Mouse (Mus musculus): ENCODE measurements at regions not wholly inside any gene's neighbourhood (a gene's known extent, or its start where the extent isn't known, plus 50 kb on each side); places are given as distances from the start of the nearest gene placed in this dataset.
"Not testable (repeated sequence)": the region's sequence is repeated elsewhere in the genome, so short reads cannot be mapped to it uniquely, and the experiment has no call there.

DNA sequence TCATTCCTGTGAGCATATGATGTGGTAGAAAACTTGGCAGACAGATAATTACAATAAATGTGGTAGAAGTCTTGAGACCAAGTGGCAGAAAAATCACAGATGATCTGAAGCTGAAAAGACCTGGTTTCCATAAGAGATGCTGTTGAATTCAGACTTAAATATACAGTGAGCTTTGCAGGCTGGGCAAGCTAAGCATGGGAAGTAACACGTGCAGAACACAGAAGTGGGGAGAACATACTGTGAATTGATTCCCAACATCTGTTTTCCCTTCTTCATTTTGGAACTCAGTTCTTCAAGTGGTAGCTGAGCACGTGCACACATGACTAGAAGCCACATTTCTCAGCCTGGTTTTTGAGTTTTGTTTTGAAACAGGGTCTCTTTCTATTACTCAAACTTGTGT, 157.8 kb downstream of the Mterf1b start:
- no peak for DNase-seq (ENCODE audit: extremely low spot score)

DNA sequence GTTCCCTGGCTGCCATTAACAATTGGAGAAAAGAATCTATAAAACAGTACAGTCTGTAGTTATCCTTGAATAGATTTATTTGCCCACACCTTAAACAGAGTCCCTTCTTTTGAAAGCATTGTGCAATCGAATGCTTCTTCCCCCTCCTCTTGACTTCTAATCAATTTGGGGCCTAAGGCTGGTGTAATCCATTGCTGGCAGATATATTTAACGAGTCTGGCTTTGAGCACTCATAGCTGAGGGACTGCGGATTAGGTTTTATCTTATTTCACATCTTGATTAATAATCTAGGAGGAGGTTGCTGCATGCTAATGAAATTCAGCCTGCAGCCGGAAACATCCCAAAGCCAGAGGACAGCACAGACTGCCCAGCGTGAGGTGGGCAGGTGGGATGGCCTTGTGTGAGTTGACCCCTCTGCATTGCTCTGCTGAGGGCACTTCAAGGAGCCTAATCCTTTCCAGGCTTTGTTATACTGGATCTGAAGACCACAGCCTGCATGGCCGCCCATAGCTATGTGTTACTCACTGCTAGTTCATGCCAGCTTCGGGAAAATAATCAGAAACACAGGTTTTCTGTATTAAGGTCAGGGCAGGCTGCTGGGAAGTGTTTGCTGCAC, 163.6 kb downstream of the Mterf1b start:
- DNase-seq (ENCODE audit: extremely low spot score): no peak

DNA sequence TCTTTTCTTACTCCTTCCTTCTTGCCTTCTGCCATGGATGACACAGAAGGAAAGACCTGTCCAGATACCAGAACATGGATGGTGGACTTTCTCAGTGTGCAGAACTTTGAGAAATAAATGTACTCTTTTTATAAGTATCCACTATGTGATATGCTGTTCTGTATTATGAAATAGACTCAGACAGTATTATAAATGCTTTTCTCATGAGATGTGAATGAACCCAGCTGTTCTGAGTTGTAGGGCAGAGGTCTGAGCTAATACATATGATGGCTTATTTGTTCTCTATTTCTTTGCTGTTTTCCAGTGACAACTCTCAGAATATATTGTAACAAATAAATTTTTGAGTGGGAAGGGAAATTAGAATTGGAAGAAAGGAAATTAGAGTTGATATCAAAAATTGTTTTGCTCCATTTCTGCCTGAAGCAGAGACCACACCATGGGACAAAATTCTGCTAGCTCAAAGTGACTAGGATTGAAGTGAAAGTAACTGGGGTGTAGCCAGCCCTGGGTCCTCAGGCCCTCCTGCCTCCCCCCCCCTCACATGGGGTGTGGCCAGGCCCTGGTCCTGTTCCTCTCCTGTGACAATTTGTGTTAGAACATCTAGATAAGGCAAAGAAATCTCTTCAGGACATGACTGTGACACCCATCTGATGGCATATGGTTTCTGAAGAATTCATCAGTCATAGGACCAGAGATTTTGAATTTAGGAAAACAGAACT, 164.5 kb downstream of the Mterf1b start:
- not testable (repeated sequence) for DNase-seq (ENCODE audit: extremely low spot score)

DNA sequence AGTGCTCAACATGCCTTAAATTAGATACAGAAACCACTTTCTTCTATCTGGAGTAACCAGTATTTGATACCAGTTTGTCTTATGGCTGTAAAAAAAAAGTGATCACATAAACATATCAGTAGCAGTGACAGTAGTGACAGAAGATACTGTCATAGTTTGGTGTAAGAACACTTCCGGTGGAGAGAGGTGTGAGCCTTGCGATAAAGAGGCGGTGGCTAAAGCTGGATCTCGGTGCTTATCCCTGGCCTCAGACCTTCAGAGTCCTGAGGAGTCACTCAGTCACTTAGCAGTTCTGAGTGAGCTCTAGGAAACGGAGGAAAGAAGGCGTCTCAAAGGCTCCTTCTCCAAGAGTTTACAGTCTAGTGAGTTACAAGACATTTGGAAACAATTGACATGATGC, 169.4 kb downstream of the Mterf1b start:
- DNase-seq (ENCODE audit: extremely low spot score): not testable (repeated sequence)

DNA sequence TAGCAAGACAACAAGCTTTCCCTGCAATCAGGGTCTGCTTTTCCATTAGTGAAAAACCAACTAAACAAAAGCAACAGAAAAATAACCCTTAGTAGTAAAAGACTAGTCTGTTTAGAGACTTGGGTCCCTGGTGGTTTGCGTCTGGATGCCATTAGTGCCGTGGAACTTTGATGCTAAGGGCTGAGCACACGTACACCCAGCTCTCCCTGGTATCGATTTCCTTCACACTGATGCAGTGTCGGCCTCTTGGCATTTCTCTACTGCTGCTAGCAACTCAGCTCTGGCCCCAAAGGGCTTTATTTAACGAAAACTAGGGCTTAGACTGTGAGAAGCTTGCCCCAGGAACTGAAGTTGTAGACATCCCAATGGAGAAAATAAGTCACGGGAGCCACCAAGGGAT, 192.6 kb downstream of the Mterf1b start:
- not testable (repeated sequence) for DNase-seq (ENCODE audit: extremely low spot score)

DNA sequence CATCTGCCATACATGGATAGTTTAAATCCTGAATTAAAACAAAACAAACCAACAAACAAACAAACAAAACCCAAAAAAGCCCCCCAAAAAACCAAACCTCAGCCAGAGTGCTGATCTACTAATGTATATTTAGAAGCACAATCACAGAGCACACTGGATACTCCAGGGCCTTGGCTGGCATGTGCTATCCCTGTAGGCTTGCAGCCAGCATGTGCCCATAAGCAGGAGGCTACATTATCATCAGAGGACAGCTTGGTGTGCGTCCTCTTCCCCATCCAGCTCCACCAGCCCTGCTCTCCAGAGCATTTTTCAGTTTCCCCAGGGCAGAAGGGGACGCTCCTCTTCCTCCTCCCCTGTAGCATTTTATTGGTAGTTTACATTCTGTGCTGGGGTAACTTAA, 198.9 kb downstream of the Mterf1b start:
- no peak for DNase-seq (ENCODE audit: extremely low spot score)

DNA sequence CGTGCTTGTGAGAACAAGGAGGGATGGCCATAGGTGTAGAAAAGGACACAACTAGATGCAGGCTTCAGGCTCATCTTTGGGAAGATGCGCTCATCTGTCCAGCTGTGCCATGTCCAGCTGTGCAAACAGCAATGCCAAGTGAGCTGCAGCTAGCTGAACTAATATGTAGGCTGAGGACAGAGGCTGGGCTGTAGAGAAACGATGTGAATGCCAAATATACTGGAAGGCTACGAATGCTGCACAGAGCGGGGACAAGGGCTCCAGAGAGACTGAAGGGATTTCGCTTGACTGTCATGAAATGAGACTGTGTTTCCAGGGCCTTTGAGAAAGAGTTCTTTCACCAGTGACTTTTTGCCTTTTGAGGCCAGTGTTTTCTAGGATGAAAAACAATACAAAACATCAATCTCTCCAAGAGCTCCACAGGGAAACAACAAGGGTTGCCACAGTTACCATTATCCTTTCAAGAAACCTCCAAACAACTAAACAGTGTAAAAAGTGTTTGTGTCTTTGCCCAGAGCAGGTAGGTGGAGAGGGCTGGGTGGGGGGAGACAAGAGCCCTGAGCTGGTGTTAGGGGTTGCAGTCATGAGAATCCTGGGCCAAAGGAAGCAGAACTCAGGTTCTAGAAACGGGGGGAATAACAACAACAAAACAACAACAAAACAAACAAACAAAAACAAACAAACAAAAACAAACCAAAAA, 202.3 kb downstream of the Mterf1b start:
- not testable (repeated sequence) for DNase-seq (ENCODE audit: extremely low spot score)

DNA sequence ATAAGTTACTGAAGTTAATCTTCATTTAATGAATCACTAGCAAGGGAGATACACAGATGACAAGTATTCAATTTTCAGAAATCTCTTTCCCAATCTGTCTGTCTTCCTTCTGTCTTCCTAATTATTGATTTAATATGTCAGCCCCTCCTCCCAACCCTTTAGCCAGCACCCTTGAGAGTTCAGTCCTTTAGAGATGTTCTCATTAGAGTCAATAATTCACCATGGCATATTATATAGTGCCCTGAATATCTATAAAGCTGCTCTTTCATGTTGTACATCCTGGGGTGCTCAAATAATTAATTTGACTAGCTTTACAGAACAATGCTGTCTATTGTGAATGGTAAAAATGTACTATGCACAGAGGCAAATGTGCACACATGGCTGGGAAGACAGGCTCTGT, 205.9 kb downstream of the Mterf1b start:
- DNase-seq (ENCODE audit: extremely low spot score): no peak

DNA sequence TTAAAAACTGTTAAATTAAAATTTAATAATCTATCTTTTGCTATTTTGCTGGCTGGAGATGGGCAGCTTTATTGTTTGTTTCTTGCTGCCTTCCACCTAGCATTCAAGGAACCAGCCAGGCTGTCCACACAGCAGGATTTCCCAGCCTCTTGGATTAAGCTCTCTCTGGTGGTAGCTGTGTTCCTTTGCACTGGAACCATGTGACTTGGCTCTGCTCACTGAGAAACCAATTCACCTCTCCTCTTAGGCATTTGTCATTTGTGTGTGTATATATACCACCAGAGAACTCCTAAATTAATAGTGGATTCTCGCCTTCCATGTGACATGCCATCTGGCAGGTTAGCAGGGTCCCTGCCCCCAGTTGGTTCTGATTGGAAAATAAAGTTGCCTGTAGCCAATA, 225.6 kb downstream of the Mterf1b start:
- no peak for DNase-seq (ENCODE audit: extremely low spot score)
